ENCODE assay signal across 11 mouse cellular contexts in the genomic region with DNA sequence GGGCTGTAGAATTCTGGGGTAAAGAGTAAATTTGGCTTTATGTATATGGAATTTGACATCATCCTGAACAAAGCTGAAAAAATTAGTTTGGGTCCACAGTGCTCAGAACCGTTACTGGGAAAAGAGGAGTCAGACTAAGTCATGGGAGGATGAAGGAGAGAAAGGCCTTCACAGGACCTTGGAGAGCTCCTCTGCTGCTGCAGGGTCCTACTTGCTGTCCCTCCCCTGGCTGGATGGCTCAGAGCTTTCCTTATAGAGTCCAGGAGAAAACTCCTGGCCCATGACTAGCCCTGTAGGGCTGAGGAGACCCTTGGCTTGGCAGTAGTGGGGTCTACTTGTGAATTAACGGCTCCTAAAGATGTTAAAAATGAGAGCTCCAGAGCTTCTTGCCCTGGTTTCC. TPM values are rescaled to one million over a fixed set of nuclear protein-coding genes. Genes with fewer than 3 reads are reported as not detected.
DNase-seq lines count a peak whose midpoint lies in the region; ATAC-seq lines count a peak whose summit lies in the region.
"Had no signal": no experiment of that assay in that cellular context is flagged by ENCODE, and none has a peak within 500 bp of the region (broad histone marks: within the 10 kb centered on the region; RNA-seq: fewer than 3 reads in every experiment).

No protein-coding gene starts in this region.

- WGBS in heart, embryonic 11.5 days (ENCODE audit: insufficient replicate concordance): 36% methylated on average over 2 of the region's 2 CpGs

- H3K27me3 ChIP-seq in heart, embryonic 11.5 days (ENCODE audit: control insufficient read depth, insufficient read depth, low read length): no peaks in the 10 kb centered on the region

- H3K9me3 ChIP-seq in heart, embryonic 11.5 days (replicated peaks; ENCODE audit: control insufficient read depth, low read length): no peaks in the 10 kb centered on the region

- H3K27ac ChIP-seq in heart, embryonic 11.5 days (ENCODE audit: low read depth, low read length): no peak overlapping the region

- ATAC-seq in heart, embryonic 11.5 days (replicated peaks; ENCODE audit: insufficient number of reproducible peaks, low FRiP score, low TSS enrichment): no peak
- no peak for ATAC-seq in megakaryocyte, adult 5-6 weeks (ENCODE audit: poor library complexity, severe bottlenecking)
- ATAC-seq: midbrain, embryonic 16.5 days had no signal

- H3K9ac ChIP-seq in heart, embryonic 11.5 days (ENCODE audit: low read depth, low read length): no peak overlapping the region

- DNase-seq in heart, postnatal 10 days: peak; percentile 44 to 61
- DNase-seq in urinary bladder, postnatal 14 days (ENCODE audit: low spot score): peak; percentile 34
- no peak for DNase-seq in urinary bladder, adult 2 months (ENCODE audit: low spot score)
- peak; percentile 51 for DNase-seq in kidney, postnatal 14 days
- DNase-seq in yolk sac, embryonic 10.5 days (ENCODE audit: low spot score): peak; percentile 34
- DNase-seq in frontal cortex, postnatal 14 days (ENCODE audit: low spot score in 2 of 2): no peak
- DNase-seq: cerebellum, adult 9-11 months had no signal

- H3K4me1 ChIP-seq in heart, embryonic 11.5 days (ENCODE audit: control insufficient read depth, insufficient read depth, low read length): no peaks in the 10 kb centered on the region

- H3K4me2 ChIP-seq in heart, embryonic 11.5 days: no peak overlapping the region

- H3K4me3 ChIP-seq in heart, embryonic 11.5 days (ENCODE audit: low read depth, low read length): no peak overlapping the region

- H3K36me3 ChIP-seq in heart, embryonic 11.5 days (ENCODE audit: control insufficient read depth, insufficient read depth, low read length): no peaks in the 10 kb centered on the region

- intact Hi-C loops in heart, postnatal 10 days (cut with DNase I): no loop called here

RNA-seq across cellular contexts. Expression of gene Cdhr3, which starts 8.0 kb away (rescaled TPM):
- total RNA-seq in heart, postnatal 10 days (2021): under 1 TPM in 1 of 2 experiments, not detected in 1; 0.77 TPM
- polyA plus RNA-seq in heart, embryonic 11.5 days (2014; fragmentation: Nextera tagmentation; extraction: Ambion mirVana): not detected in 2 replicates
- polyA plus RNA-seq in urinary bladder, adult 2 months (2012; rRNA removed): 0.07 TPM in 1 of 2 replicates, not detected in the other
- not detected in 2 replicates for total RNA-seq in megakaryocyte, adult 5-6 weeks (2015)
- not detected in 2 replicates for total RNA-seq in megakaryocyte, adult 5-6 weeks (2017)
- polyA plus RNA-seq: small intestine, adult 2 months had no signal

Comparison
In these comparisons a context has a peak if more than half of its experiments do, and no peak if none do; other contexts are left out.
1. DNase-seq: peak in heart, postnatal 10 days (2 of 2), urinary bladder, postnatal 14 days (single experiment), kidney, postnatal 14 days (single experiment) and yolk sac, embryonic 10.5 days (single experiment); none in urinary bladder, adult 2 months (single experiment) and frontal cortex, postnatal 14 days (0 of 2).